Mouse (Mus musculus) cerebellum, adult 9-10 months (tissue): ENCODE data around the gene Gm8251.
A peak's percentile ranks its signal among the peaks of the same experiment; 100 is the strongest.
"Not testable (repeated sequence)": the region's sequence is repeated elsewhere in the genome, so short reads cannot be mapped to it uniquely, and the experiment has no call there.

Source experiments
- DNase-seq: peaks from one replicate; pipeline ENCODE4 v3.0.0; 2022

Gm8251 gene

GRCm38 (mm10) chr1:44061836-44062235 is at the start of gene Gm8251:
Gm8251 (minus strand) TSS chr1:44061936.
- no peak for DNase-seq

- DNase-seq = peak; percentile 45
Observed at GRCm38 (mm10) chr1:44102939-44103338, 41.2 kb upstream of the Gm8251 start.

GRCm38 (mm10) chr1:44102259-44102717 is 40.6 kb upstream of the Gm8251 start, which contains the start of gene Tex30:
Tex30 (minus strand) TSS chr1:44102441.
- peak; percentile 89 for DNase-seq

GRCm38 (mm10) chr1:44101448-44102225 is 39.9 kb upstream of the Gm8251 start:
- DNase-seq = peak; percentile 65

GRCm38 (mm10) chr1:44064625-44065024 is 2.9 kb upstream of the Gm8251 start:
- DNase-seq = peak; percentile 26

- no peak for DNase-seq
Observed at GRCm38 (mm10) chr1:44063439-44063838, 1.7 kb upstream of the Gm8251 start.

GRCm38 (mm10) chr1:44057805-44058204 is 3.9 kb downstream of the Gm8251 start:
- no peak for DNase-seq

- DNase-seq = no peak
Observed at GRCm38 (mm10) chr1:44046556-44046955, 15.2 kb downstream of the Gm8251 start.

- DNase-seq = not testable (repeated sequence)
Observed at GRCm38 (mm10) chr1:44045689-44046088, 16.0 kb downstream of the Gm8251 start.

GRCm38 (mm10) chr1:44042555-44042915 is 19.2 kb downstream of the Gm8251 start:
- DNase-seq = no peak

- DNase-seq = peak; percentile 59
Observed at GRCm38 (mm10) chr1:44041797-44042554, 19.8 kb downstream of the Gm8251 start.

- no peak for DNase-seq
Observed at GRCm38 (mm10) chr1:44032948-44033347, 28.8 kb downstream of the Gm8251 start.

GRCm38 (mm10) chr1:44032213-44032612 is 29.5 kb downstream of the Gm8251 start:
- no peak for DNase-seq

- DNase-seq = no peak
Observed at GRCm38 (mm10) chr1:44027651-44028050, 34.1 kb downstream of the Gm8251 start.

- no peak for DNase-seq
Observed at GRCm38 (mm10) chr1:44022656-44023055, 39.1 kb downstream of the Gm8251 start.

GRCm38 (mm10) chr1:44019934-44020333 is 41.8 kb downstream of the Gm8251 start, which contains the start of gene Mettl21c:
Mettl21c (minus strand) TSS chr1:44020034.
- DNase-seq = no peak

GRCm38 (mm10) chr1:44015556-44015955 is 46.2 kb downstream of the Gm8251 start:
- no peak for DNase-seq
